Mouse (Mus musculus) G1E (cell line): ENCODE data around the gene Bcl2l12. TPM values are rescaled to one million over a fixed set of nuclear protein-coding genes. Genes with fewer than 3 reads are reported as not detected.

Source experiments
- ATAC-seq: 2 replicates; pipeline ENCODE4 v1.8.0; 2016; ENCODE audit warnings: mild to moderate bottlenecking; ENCODE audit not compliant: insufficient number of reproducible peaks, poor library complexity, low FRiP score, severe bottlenecking; ENCODE audit errors: extremely low read depth
- DNase-seq: peaks from one replicate; pipeline ENCODE4 v3.0.0; 2012; ENCODE audit warnings: low spot score
- H3K27me3 ChIP-seq: 2 replicates; pipeline ENCODE4 v1.6.1; 2012; ENCODE audit warnings: mild to moderate bottlenecking, low read length, inconsistent platforms; ENCODE audit not compliant: insufficient read depth
- H3K36me3 ChIP-seq: replicated peaks from 2 replicates; pipeline ENCODE3; 2012; ENCODE audit warnings: mild to moderate bottlenecking, inconsistent platforms
- H3K4me1 ChIP-seq: 2 replicates; pipeline ENCODE4 v1.6.1; 2012; ENCODE audit warnings: low read depth, low read length, inconsistent platforms, mixed read lengths; ENCODE audit not compliant: insufficient read depth
- H3K4me3 ChIP-seq: 2 replicates; pipeline ENCODE4 v1.5.1; 2012; ENCODE audit warnings: low read depth, mild to moderate bottlenecking, inconsistent platforms, low read length, moderate library complexity, mixed read lengths
- H3K9me3 ChIP-seq: replicated peaks from 2 replicates; pipeline ENCODE4 v1.6.1; 2012; ENCODE audit warnings: inconsistent platforms
- CTCF ChIP-seq: IDR thresholded peaks from 2 replicates; pipeline ENCODE4 v1.5.1; 2012; ENCODE audit warnings: low read depth, low read length, inconsistent platforms, mixed read lengths
- GATA1 ChIP-seq: IDR thresholded peaks from 2 replicates; pipeline ENCODE4 v1.6.1; 2012; ENCODE audit warnings: borderline replicate concordance, low read length, inconsistent platforms, mixed read lengths
- GATA2 ChIP-seq: IDR thresholded peaks from 2 replicates; pipeline ENCODE4 v1.6.1; 2012; ENCODE audit warnings: low read depth, low read length, inconsistent platforms, borderline replicate concordance
- POLR2AphosphoS5 ChIP-seq: IDR thresholded peaks from 2 replicates; pipeline ENCODE4 v1.6.1; 2012; ENCODE audit warnings: low read depth, low read length, inconsistent platforms; ENCODE audit not compliant: insufficient replicate concordance
- TAL1 ChIP-seq: conservative IDR thresholded peaks from 2 replicates; pipeline ENCODE4 v1.6.1; 2012; ENCODE audit warnings: low read depth, low read length, inconsistent platforms, mixed read lengths
- polyA plus RNA-seq: library from polyadenylated mRNA; stranded (reverse); fragments of >175 nt; gene quantifications from 2 replicates; pipeline ENCODE4 v1.2.3, GENCODE M21; 2012
- total RNA-seq, 2 experiments: library from RNA; stranded (forward) in 1 of 2; stranded (reverse) in 1 of 2; fragments of 200-1000 nt in 1 of 2; fragments of >200 nt in 1 of 2; fragmentation: Nextera tagmentation in 1 of 2; gene quantifications; 2 replicates each; pipeline ENCODE4 v1.2.3; 2014 to 2017

Gene Bcl2l12
- total and polyA plus RNA-seq, 3 experiments = 11.1 to 74.6 (median 15.6) TPM

DNA sequence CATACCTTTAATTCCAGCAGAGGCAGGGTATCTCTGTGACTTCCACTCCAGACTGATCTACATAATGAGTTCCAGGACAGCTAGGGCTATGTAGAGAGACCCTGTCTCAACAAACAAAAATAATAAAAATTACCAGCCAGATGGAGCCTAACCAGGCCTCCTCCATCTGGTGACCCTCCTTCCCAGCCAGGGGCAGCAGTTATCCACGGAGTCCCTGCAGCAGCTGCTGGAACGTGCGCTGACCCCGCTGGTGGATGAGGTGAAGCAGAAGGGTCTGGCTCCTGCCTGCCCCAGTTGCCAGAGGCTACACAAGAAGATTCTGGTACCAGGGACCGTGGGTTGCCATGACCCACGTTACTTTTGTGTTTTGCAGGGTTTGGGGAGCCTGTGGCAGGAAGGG, 42.2 kb downstream of the Bcl2l12 start:
- no peak for DNase-seq
- TF ChIP-seq TAL1 = no peak
- H3K4me1 ChIP-seq = peaks cover 56% of the 10 kb centered on the region
- no peak overlapping the region for H3K4me3 ChIP-seq
- no peaks in the 10 kb centered on the region for H3K9me3 ChIP-seq
- H3K27me3 ChIP-seq = peaks cover 30% of the 10 kb centered on the region
- no peak for ATAC-seq
- no peaks in the 10 kb centered on the region for H3K36me3 ChIP-seq

- ATAC-seq = no peak
- H3K36me3 ChIP-seq = no peaks in the 10 kb centered on the region
- no peak for TF ChIP-seq GATA1
- peak; percentile 50; the same call in 1 of the 2 replicates for TF ChIP-seq CTCF
- no peak for TF ChIP-seq GATA2
- peaks cover 33% of the 10 kb centered on the region for H3K27me3 ChIP-seq
- DNase-seq = no peak
- peaks cover 50% of the 10 kb centered on the region for H3K4me1 ChIP-seq
- no peaks in the 10 kb centered on the region for H3K9me3 ChIP-seq
- H3K4me3 ChIP-seq = no peak overlapping the region
Measured at GRCm38 (mm10) chr7:44955628-44956027, 42.9 kb downstream of the Bcl2l12 start.

- no peak for TF ChIP-seq GATA1
- no peak for TF ChIP-seq TAL1
- TF ChIP-seq GATA2 = no peak
- no peak for TF ChIP-seq POLR2AphosphoS5
- TF ChIP-seq CTCF = no peak
- DNase-seq = no peak
- Histone ChIP-seq H3K9me3 (no peaks in the 10 kb centered on the region), H3K4me3 (no peak overlapping the region), H3K4me1 (peaks cover 38% of the 10 kb centered on the region), H3K27me3 (peaks cover 41% of the 10 kb centered on the region), H3K36me3 (no peaks in the 10 kb centered on the region)
- ATAC-seq = no peak
Measured at GRCm38 (mm10) chr7:44954091-44954885, 44.2 kb downstream of the Bcl2l12 start.

DNA sequence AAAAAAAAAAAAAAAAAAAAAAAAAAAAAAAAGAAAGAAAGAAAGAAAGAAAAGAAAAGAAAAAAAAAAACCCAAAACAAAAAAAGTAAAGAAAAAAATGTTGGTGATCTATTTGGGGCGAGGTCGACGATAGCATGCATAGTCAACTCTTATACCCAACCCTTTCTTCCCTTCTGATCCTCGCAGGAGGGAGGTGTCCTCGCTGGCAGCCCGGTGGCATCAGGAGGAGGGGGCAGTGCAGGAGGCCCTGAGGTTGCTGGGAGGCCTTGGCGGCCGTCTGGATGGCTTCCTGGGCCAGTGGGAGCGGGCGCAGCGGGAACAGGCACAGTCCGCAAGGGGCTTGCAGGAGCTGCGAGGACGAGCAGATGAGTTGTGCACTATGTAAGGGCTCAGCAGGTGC, 45.0 kb downstream of the Bcl2l12 start:
- no peaks in the 10 kb centered on the region for H3K36me3 ChIP-seq
- no peaks in the 10 kb centered on the region for H3K9me3 ChIP-seq
- H3K27me3 ChIP-seq = peaks cover 39% of the 10 kb centered on the region
- no peak overlapping the region for H3K4me3 ChIP-seq
- no peak for DNase-seq
- ATAC-seq = no peak
- peaks cover 31% of the 10 kb centered on the region for H3K4me1 ChIP-seq
- no peak for TF ChIP-seq GATA2
- no peak for TF ChIP-seq TAL1
- no peak for TF ChIP-seq POLR2AphosphoS5
- TF ChIP-seq CTCF = no peak
- TF ChIP-seq GATA1 = no peak

- TF ChIP-seq CTCF (no peak), TAL1 (no peak), POLR2AphosphoS5 (no peak), GATA2 (no peak), GATA1 (no peak)
- ATAC-seq = peak; percentile 92
- H3K27me3 ChIP-seq = peaks cover 47% of the 10 kb centered on the region
- DNase-seq = peak; percentile 88
- no peaks in the 10 kb centered on the region for H3K9me3 ChIP-seq
- peak overlapping the region; percentile 73 for H3K4me3 ChIP-seq
- H3K4me1 ChIP-seq = peaks cover 28% of the 10 kb centered on the region
- no peaks in the 10 kb centered on the region for H3K36me3 ChIP-seq
Measured at GRCm38 (mm10) chr7:44952611-44953306, 45.8 kb downstream of the Bcl2l12 start.

GRCm38 (mm10) chr7:44951960-44952359, 46.6 kb downstream of the Bcl2l12 start:
- Histone ChIP-seq H3K9me3 (no peaks in the 10 kb centered on the region), H3K4me3 (peak overlapping the region; percentile 73), H3K27me3 (peaks cover 52% of the 10 kb centered on the region), H3K4me1 (peaks cover 28% of the 10 kb centered on the region), H3K36me3 (no peaks in the 10 kb centered on the region)
- TF ChIP-seq GATA1 = no peak
- no peak for TF ChIP-seq CTCF
- TF ChIP-seq POLR2AphosphoS5 = no peak
- no peak for TF ChIP-seq TAL1
- no peak for TF ChIP-seq GATA2
- peak; percentile 80 for DNase-seq
- ATAC-seq = peak; percentile 57
